Mouse (Mus musculus): ENCODE results near the gene Cd2bp2. TPM values are rescaled to one million over a fixed set of nuclear protein-coding genes. Genes with fewer than 3 reads are reported as not detected.
"Not testable (repeated sequence)": the region's sequence is repeated elsewhere in the genome, so short reads cannot be mapped to it uniquely, and the experiment has no call there.

Cd2bp2 gene
- polyA plus RNA-seq, 1 experiment: 74.3 TPM

- Histone ChIP-seq H3K4me3 (ENCODE audit: insufficient read depth, low read length) (no peak overlapping the region), H3K27ac (ENCODE audit: insufficient read depth, low read length) (no peak overlapping the region), H3K4me1 (ENCODE audit: control insufficient read depth, insufficient read depth, low read length) (no peaks in the 10 kb centered on the region)
- TF ChIP-seq CTCF (IDR thresholded peaks at IDR 0.05; ENCODE audit: borderline replicate concordance, insufficient read depth, low read length) (no peak), POLR2A (IDR thresholded peaks at IDR 0.05; ENCODE audit: low read depth, low read length) (no peak)
Measured at GRCm38 (mm10) chr7:127192989-127193388, 2.9 kb downstream of the Cd2bp2 start.

- Histone ChIP-seq H3K4me3 (ENCODE audit: insufficient read depth, low read length) (no peak overlapping the region), H3K4me1 (ENCODE audit: control insufficient read depth, insufficient read depth, low read length) (no peaks in the 10 kb centered on the region), H3K27ac (ENCODE audit: insufficient read depth, low read length) (no peak overlapping the region)
- TF ChIP-seq POLR2A (IDR thresholded peaks at IDR 0.05; ENCODE audit: low read depth, low read length) (no peak; the same call in 1 of the 2 replicates), CTCF (IDR thresholded peaks at IDR 0.05; ENCODE audit: borderline replicate concordance, insufficient read depth, low read length) (no peak)
Measured at GRCm38 (mm10) chr7:127190672-127191071, 5.2 kb downstream of the Cd2bp2 start.

GRCm38 (mm10) chr7:127188305-127189276 lies 7.3 kb downstream of the Cd2bp2 start:
- Histone ChIP-seq H3K4me1 (ENCODE audit: control insufficient read depth, insufficient read depth, low read length) (peaks cover 2% of the 10 kb centered on the region; the same call in 1 of the 2 replicates), H3K4me3 (ENCODE audit: insufficient read depth, low read length) (no peak overlapping the region), H3K27ac (ENCODE audit: insufficient read depth, low read length) (no peak overlapping the region)
- TF ChIP-seq POLR2A (IDR thresholded peaks at IDR 0.05; ENCODE audit: low read depth, low read length): no peak
- TF ChIP-seq CTCF (IDR thresholded peaks at IDR 0.05; ENCODE audit: borderline replicate concordance, insufficient read depth, low read length): no peak

- Histone ChIP-seq H3K27ac (ENCODE audit: insufficient read depth, low read length) (no peak overlapping the region), H3K4me3 (ENCODE audit: insufficient read depth, low read length) (no peak overlapping the region), H3K4me1 (ENCODE audit: control insufficient read depth, insufficient read depth, low read length) (peaks cover 2% of the 10 kb centered on the region; the same call in 1 of the 2 replicates)
- TF ChIP-seq CTCF (IDR thresholded peaks at IDR 0.05; ENCODE audit: borderline replicate concordance, insufficient read depth, low read length): no peak
- no peak for TF ChIP-seq POLR2A (IDR thresholded peaks at IDR 0.05; ENCODE audit: low read depth, low read length)
Measured at GRCm38 (mm10) chr7:127187351-127187750, 8.5 kb downstream of the Cd2bp2 start.

- peaks cover 7% of the 10 kb centered on the region for H3K4me1 ChIP-seq (ENCODE audit: control insufficient read depth, insufficient read depth, low read length)
- H3K4me3 ChIP-seq (ENCODE audit: insufficient read depth, low read length): no peak overlapping the region
- no peak overlapping the region for H3K27ac ChIP-seq (ENCODE audit: insufficient read depth, low read length)
- TF ChIP-seq POLR2A (IDR thresholded peaks at IDR 0.05; ENCODE audit: low read depth, low read length): no peak
Measured at GRCm38 (mm10) chr7:127185601-127186000, 10.2 kb downstream of the Cd2bp2 start.

- H3K4me3 ChIP-seq (ENCODE audit: insufficient read depth, low read length): no peak overlapping the region
- TF ChIP-seq POLR2A (IDR thresholded peaks at IDR 0.05; ENCODE audit: low read depth, low read length): no peak
- TF ChIP-seq CTCF (IDR thresholded peaks at IDR 0.05; ENCODE audit: borderline replicate concordance, insufficient read depth, low read length): no peak
- H3K4me1 ChIP-seq (ENCODE audit: control insufficient read depth, insufficient read depth, low read length): peaks cover 7% of the 10 kb centered on the region
- H3K27ac ChIP-seq (ENCODE audit: insufficient read depth, low read length): peak overlapping the region; percentile 61; the same call in 1 of the 2 replicates
Measured at GRCm38 (mm10) chr7:127184720-127185119, 11.1 kb downstream of the Cd2bp2 start.

GRCm38 (mm10) chr7:127183828-127184227 lies 12.0 kb downstream of the Cd2bp2 start:
- H3K27ac ChIP-seq (ENCODE audit: insufficient read depth, low read length): no peak overlapping the region
- TF ChIP-seq POLR2A (IDR thresholded peaks at IDR 0.05; ENCODE audit: low read depth, low read length): no peak
- peak; percentile 59; the same call in 1 of the 2 replicates for TF ChIP-seq CTCF (IDR thresholded peaks at IDR 0.05; ENCODE audit: borderline replicate concordance, insufficient read depth, low read length)
- peaks cover 7% of the 10 kb centered on the region for H3K4me1 ChIP-seq (ENCODE audit: control insufficient read depth, insufficient read depth, low read length)
- H3K4me3 ChIP-seq (ENCODE audit: insufficient read depth, low read length): no peak overlapping the region

- Histone ChIP-seq H3K4me1 (ENCODE audit: control insufficient read depth, insufficient read depth, low read length) (peaks cover 7% of the 10 kb centered on the region), H3K4me3 (ENCODE audit: insufficient read depth, low read length) (no peak overlapping the region), H3K27ac (ENCODE audit: insufficient read depth, low read length) (no peak overlapping the region)
- TF ChIP-seq POLR2A (IDR thresholded peaks at IDR 0.05; ENCODE audit: low read depth, low read length): no peak
- no peak for TF ChIP-seq CTCF (IDR thresholded peaks at IDR 0.05; ENCODE audit: borderline replicate concordance, insufficient read depth, low read length)
Measured at GRCm38 (mm10) chr7:127183345-127183744, 12.5 kb downstream of the Cd2bp2 start.

- H3K4me3 ChIP-seq (ENCODE audit: insufficient read depth, low read length); H3K4me1 ChIP-seq (ENCODE audit: control insufficient read depth, insufficient read depth, low read length); H3K27ac ChIP-seq (ENCODE audit: insufficient read depth, low read length): not testable (repeated sequence)
Measured at GRCm38 (mm10) chr7:127181724-127182123, 14.1 kb downstream of the Cd2bp2 start.

GRCm38 (mm10) chr7:127180783-127181182 lies 15.1 kb downstream of the Cd2bp2 start:
- TF ChIP-seq CTCF (IDR thresholded peaks at IDR 0.05; ENCODE audit: borderline replicate concordance, insufficient read depth, low read length) (no peak), POLR2A (IDR thresholded peaks at IDR 0.05; ENCODE audit: low read depth, low read length) (no peak)
- Histone ChIP-seq H3K27ac (ENCODE audit: insufficient read depth, low read length) (no peak overlapping the region), H3K4me3 (ENCODE audit: insufficient read depth, low read length) (no peak overlapping the region), H3K4me1 (ENCODE audit: control insufficient read depth, insufficient read depth, low read length) (peaks cover 7% of the 10 kb centered on the region)
